Mouse (Mus musculus) MN1 (cell line): Measurements from ENCODE around the gene Bicd2.

Source experiments
- DNase-seq: peaks from one replicate; pipeline ENCODE4 v3.0.0-alpha.2; 2016; ENCODE audit warnings: low spot score

The Bicd2 gene

GRCm38 (mm10) chr13:49341012-49341830 lies at the start of gene Bicd2:
Gene Bicd2, plus strand, starts transcription at chr13:49341585.
- peak; percentile 98 for DNase-seq

DNA sequence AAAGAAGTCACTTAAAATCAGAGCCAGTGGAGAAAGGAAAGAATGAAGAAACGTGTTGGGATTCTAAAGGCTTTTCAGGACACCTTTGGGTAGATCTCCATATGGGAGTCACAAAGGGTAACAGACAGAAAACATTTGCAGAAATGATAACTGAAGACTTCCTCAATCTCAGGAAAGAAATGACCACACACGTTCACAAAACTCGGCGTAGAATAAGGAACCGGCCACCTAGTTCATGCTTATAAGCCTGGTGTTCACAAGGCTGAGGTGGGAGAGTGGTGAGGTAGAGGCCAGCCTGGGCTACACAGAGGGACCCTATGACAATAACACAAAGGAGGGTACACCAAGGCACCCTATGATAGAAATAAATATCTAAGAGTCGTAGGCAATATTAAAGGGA lies 49.4 kb upstream of the Bicd2 start:
- DNase-seq, result no peak

DNA sequence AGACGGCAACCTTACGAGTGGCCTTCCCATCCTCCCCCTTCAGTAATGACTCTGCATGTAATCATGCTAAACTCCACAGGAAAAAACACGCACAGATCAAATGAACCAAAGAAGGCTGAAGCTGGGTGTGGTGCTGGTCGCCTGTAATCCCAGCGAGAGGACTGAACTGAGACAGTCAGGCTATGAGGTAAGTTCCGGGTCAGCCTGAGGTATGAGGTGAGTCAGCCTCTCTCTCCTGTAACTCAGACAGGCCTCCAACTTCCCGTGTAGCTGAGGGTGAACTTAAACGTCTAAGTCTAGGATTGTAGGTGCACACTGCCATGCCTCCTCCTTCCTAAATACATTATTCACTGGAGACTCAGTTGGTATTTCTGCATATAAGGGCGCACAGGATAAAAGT lies 47.3 kb upstream of the Bicd2 start:
- no peak for DNase-seq

- DNase-seq, result no peak
These were observed 45.1 kb upstream of the Bicd2 start for GRCm38 (mm10) chr13:49296270-49296669.

- DNase-seq, result no peak
These were observed 42.6 kb upstream of the Bicd2 start for GRCm38 (mm10) chr13:49298514-49299381.

- no peak for DNase-seq
These were observed 40.6 kb upstream of the Bicd2 start for GRCm38 (mm10) chr13:49300771-49301170.

DNA sequence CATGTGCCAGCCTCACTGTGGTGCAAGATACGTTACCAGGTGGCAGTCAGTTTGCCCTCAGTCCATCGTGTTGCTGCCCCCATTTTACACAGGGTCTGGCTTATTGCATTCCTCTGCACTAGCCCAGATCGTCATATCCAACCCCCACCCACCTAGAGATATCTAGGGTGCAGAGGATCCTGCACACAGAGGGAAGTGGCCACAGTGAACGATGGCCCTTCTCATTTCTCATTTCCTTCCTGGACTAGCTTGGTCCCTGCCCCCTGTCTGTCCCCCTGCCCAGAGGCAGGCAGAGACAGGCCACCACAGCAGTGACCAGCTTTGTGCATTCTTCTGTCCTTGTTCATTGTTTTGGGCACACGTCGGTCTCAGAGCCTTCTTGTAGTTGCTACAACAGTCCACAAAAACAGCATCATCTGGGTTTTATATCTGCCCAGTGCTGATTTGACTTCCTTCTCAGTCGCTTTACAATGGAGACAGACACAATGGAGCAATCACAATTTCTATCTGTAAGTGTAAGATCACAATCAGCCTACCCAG lies 34.5 kb upstream of the Bicd2 start:
- no peak for DNase-seq

DNA sequence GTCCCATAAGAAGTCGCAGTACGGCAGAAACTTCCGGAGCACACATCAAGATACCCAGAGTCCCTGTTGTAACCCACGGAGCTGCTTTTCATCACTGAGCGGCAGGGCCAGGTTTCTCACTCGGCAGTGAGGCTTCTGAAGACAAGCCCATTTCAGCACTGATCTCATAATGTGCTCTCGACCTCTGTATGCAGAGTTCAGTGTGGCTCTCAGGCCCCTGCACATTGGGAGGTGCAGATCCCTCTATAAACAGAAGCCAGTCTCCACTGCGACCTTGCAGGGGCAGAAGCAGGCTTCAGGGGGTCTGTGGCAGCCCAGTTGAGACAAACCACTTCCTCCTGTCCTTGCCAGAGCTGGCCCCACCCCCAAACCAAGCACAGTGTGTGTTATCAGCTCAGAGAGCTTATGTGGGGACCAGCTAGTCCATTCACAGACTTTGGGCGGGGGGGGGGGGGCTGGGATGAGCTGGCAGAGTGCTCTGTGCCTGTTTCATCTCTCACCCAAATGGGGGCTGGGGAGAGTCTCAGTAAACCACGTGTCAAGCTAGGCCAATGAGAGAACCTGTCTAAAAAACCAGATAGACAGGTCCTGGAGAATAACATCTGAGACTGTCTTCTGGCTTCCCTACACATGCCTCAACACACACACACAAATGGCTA lies 33.9 kb upstream of the Bicd2 start:
- peak; percentile 83 for DNase-seq

GRCm38 (mm10) chr13:49308206-49308605 lies 33.2 kb upstream of the Bicd2 start:
- DNase-seq, result no peak

- DNase-seq, result no peak
These were observed 32.5 kb upstream of the Bicd2 start for GRCm38 (mm10) chr13:49308861-49309403.

DNA sequence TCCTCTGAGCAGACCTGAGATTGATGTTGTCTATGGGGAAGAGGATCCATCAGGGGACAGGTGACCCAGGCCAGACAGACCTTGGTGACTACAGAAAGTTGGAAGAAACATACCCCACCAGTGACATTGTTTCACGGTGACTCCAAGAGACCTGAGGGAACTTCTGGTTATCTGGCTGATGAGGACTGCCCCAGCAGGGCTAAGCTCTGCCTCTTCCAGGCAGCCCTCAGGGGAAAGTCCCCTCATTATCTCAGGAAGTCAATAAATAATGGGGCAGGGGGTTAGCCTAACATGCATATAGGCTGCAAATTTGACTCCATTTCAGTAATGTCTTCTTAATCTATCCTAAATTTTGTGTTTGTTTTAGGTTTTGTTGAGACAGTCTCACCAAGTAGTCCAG lies 31.9 kb upstream of the Bicd2 start:
- DNase-seq, result no peak

- DNase-seq, result no peak
These were observed 29.7 kb upstream of the Bicd2 start for GRCm38 (mm10) chr13:49311642-49312041.

GRCm38 (mm10) chr13:49316386-49317162 lies 24.8 kb upstream of the Bicd2 start:
- peak; percentile 22 for DNase-seq

GRCm38 (mm10) chr13:49317508-49317907 lies 23.9 kb upstream of the Bicd2 start:
- no peak for DNase-seq

DNA sequence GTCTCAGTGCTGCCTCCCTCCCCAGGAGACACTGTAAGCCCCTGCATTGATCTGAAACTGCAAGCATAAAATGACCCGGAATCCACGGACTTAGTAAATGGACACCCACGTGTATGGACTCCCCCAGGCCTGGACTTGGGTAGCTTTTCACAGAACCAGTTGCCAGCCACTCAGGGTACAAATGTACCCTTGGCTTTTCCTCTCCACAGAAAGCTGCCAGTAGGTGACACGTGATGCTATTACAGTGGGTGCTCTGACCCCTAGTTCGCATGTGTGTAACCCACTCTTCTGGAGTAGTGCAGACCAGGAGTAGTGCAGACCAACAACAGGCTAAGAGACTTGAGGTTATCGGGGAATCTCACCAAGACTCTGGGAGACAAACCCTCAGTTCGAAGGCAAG lies 23.5 kb upstream of the Bicd2 start:
- no peak for DNase-seq

- peak; percentile 73 for DNase-seq
These were observed 21.3 kb upstream of the Bicd2 start, which contains the start of gene Fgd3 for GRCm38 (mm10) chr13:49320040-49320439. Gene Fgd3, minus strand, starts transcription at chr13:49320311.

DNA sequence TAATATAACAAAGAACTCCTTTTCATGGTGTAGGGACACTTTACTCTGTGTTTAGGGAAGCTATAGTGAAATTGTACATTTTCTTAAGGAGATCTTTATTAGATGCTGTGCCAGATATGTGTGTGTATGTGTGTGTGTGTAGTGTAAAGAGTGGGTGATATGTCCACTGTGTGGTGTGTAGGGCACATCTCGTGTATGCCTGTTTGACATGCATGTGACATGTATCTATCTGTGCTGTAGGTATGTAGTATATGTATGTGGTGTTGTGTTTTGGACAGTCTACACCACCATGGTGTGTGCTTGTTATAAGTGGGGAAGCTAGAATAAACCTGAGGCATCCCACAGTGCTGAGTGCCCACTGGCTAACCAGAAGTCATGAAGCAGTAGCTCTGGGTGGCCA lies 20.9 kb upstream of the Bicd2 start:
- no peak for DNase-seq

- DNase-seq, result no peak
These were observed 19.9 kb upstream of the Bicd2 start for GRCm38 (mm10) chr13:49321452-49321851.

DNA sequence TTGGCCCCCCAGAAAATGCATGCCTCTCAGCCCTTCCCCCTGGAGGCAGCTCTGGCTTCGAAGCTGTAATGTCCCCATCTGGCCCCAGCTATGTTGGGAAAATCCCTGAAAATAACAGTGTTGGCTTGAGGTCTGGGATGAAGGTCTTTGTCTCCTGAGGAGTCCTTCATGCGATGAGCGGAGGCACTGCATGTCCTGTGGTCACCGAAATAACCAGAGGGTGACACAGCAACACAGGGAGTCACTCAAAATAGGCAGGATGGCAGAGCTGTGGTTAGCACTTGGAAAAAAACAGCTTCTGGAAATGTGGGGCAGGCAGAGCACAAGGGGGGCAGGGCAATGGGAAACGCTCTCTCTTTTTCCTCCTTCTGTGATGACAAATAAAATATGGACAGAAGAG lies 19.2 kb upstream of the Bicd2 start:
- no peak for DNase-seq

- no peak for DNase-seq
These were observed 18.6 kb upstream of the Bicd2 start for GRCm38 (mm10) chr13:49322739-49323138.

GRCm38 (mm10) chr13:49324871-49325270 lies 16.5 kb upstream of the Bicd2 start:
- no peak for DNase-seq
